Mouse (Mus musculus) spleen, adult 2 months (tissue): ENCODE results near the gene Chn2. TPM values are rescaled to one million over a fixed set of nuclear protein-coding genes. Genes with fewer than 3 reads are reported as not detected.

Experiments
- DNase-seq, 2 experiments: peaks; one replicate each; pipeline versions ENCODE4 v3.0.0 to v3.0.0-alpha.2; 2012 to 2021; ENCODE audit warnings: low spot score in 2 of 2, low read depth in 1 of 2
- H3K27ac ChIP-seq: fragments of 200-500 bp; 2 replicates; pipeline ENCODE4 v1.5.1; 2012; ENCODE audit warnings: low read length, inconsistent platforms; ENCODE audit not compliant: insufficient read depth
- H3K27me3 ChIP-seq: fragments of 200-500 bp; 2 replicates; pipeline ENCODE4 v1.6.1; 2012; ENCODE audit warnings: mild to moderate bottlenecking, moderate library complexity, low read length, inconsistent platforms; ENCODE audit not compliant: control insufficient read depth, insufficient read depth
- H3K36me3 ChIP-seq: fragments of 200-500 bp; 2 replicates; pipeline ENCODE4 v1.6.1; 2012; ENCODE audit warnings: mild to moderate bottlenecking, low read length, inconsistent platforms; ENCODE audit not compliant: control insufficient read depth, insufficient read depth
- H3K4me1 ChIP-seq: fragments of 200-500 bp; 2 replicates; pipeline ENCODE4 v1.6.1; 2011; ENCODE audit warnings: inconsistent platforms; ENCODE audit not compliant: control insufficient read depth, insufficient read depth, insufficient read length
- H3K4me3 ChIP-seq: fragments of 200-500 bp; 2 replicates; pipeline ENCODE4 v1.5.1; 2011; ENCODE audit warnings: mild to moderate bottlenecking, inconsistent platforms; ENCODE audit not compliant: insufficient read depth, insufficient read length; ENCODE audit errors: extremely low read depth
- CTCF ChIP-seq: fragments of 200-500 bp; IDR thresholded peaks from 2 replicates; pipeline ENCODE4 v1.5.1; 2011; ENCODE audit warnings: mild to moderate bottlenecking, inconsistent platforms; ENCODE audit not compliant: insufficient read depth, insufficient read length, insufficient replicate concordance; ENCODE audit errors: extremely low read depth
- POLR2A ChIP-seq: fragments of 200-500 bp; IDR thresholded peaks from 2 replicates; pipeline ENCODE4 v1.6.1; 2011; ENCODE audit warnings: low read depth, low read length, inconsistent platforms
- WGBS: fragments of 180-500 bp; shearing (Covaris S2); methylation state at CpG from one replicate; pipeline ENCODE4 v1.1.7; 2018; 5-methylcytosine and 5-hydroxymethylcytosine counted together
- polyA plus RNA-seq: library from polyadenylated mRNA; depleted of rRNA; stranded (reverse); fragments of >200 nt; gene quantifications from 2 replicates; pipeline ENCODE4 v1.2.3, GENCODE M21; 2012

The Chn2 gene
- polyA plus RNA-seq, 1 experiment, result 8.4 TPM

DNA sequence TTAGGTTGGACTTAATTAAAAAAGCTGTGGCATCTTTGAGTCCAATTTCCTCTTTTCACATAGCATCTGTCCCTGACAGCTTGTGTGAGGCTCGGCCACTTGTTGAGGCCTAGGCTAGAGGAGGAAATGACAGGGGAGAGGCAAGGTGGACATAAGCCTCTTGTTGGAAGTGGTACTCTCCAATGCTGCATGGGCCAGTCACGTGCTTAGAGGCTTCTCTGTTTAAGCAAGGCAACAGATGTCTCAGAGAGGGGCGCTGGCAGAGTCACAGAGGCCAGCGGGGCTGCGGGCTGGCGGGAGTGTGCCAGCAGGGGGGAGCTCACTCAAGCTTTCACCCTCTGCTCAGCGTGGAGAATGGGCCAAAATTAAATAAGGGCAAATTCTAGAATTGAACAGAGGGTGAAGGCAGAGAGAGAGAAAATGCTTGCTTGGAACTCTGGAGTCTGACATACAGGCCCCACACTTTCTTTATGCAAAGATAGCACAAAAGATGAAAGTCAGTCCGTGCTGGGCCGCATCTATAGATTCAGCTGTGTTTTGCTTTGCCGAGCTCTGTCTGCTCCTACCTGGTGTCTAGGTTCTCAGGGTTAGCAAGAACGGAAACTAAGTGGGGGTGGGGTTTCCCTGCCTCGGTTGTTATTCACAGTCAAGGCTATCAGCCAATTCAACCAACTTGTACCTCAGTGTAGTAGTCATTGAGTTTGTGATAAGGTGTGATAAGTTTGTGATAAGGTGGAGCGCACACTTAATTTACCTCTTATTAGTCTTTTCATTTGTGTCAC is 80.7 kb downstream of the Chn2 start:
- Histone ChIP-seq H3K27me3 (no peaks in the 10 kb centered on the region), H3K4me3 (no peak overlapping the region), H3K4me1 (peaks cover 20% of the 10 kb centered on the region; the same call in 1 of the 2 replicates), H3K27ac (peak overlapping the region; percentile 53), H3K36me3 (no peaks in the 10 kb centered on the region)
- TF ChIP-seq POLR2A (no peak), CTCF (no peak)
- 34% methylated on average over 13 of the region's 13 CpGs for WGBS
- DNase-seq, result peak in 1 of 2 experiments; percentile 49

DNA sequence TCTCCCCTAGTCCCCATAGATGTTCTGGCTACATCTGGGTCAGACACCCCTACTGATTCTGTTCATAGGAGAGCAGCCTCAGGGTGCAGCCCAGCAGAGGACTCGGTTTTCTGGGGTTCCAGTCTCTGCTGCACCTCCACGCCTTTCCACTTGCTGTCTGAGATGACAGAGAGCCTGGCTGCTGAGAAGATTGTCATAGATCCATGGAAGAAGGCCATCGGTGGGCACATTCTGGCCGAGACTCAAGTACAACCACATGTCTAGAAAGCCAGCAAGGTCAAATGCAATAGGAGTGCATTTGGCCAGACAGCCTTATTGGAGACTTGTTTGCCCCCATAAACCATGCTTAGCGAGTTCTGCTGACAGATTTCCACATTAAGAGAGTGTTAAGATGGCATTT is 81.5 kb downstream of the Chn2 start:
- Histone ChIP-seq H3K27ac (no peak overlapping the region), H3K36me3 (no peaks in the 10 kb centered on the region), H3K4me3 (no peak overlapping the region), H3K4me1 (peaks cover 20% of the 10 kb centered on the region; the same call in 1 of the 2 replicates), H3K27me3 (no peaks in the 10 kb centered on the region)
- TF ChIP-seq POLR2A (no peak), CTCF (no peak)
- no peak for DNase-seq
- WGBS, result 90% methylated on average over 5 of the region's 5 CpGs

DNA sequence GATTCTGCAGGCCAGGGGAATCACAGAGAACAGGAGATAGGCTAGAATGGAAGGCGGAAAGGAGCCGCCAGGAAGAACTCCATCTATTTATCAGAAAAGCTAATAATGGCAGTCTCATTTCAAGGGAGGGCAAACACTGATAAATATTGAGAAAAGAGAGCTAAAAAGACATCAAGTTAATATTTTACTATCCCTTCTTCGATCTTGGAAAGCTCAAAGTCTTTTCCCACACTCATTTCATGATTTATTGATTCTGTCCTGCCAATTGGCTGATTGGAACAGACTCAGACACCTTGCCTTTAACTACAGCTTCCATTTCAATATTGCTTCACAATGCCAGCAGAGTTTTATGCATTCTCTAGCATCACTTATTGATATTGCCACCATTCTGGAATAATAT is 85.2 kb downstream of the Chn2 start:
- 82% methylated on average over 3 of the region's 3 CpGs for WGBS
- no peak overlapping the region for H3K27ac ChIP-seq
- DNase-seq, result no peak
- H3K4me3 ChIP-seq, result no peak overlapping the region
- no peaks in the 10 kb centered on the region for H3K36me3 ChIP-seq
- TF ChIP-seq CTCF, result no peak
- peaks cover 10% of the 10 kb centered on the region; the same call in 1 of the 2 replicates for H3K4me1 ChIP-seq
- no peaks in the 10 kb centered on the region for H3K27me3 ChIP-seq

- TF ChIP-seq POLR2A (no peak), CTCF (no peak)
- no peaks in the 10 kb centered on the region for H3K27me3 ChIP-seq
- peaks cover 6% of the 10 kb centered on the region; the same call in 1 of the 2 replicates for H3K4me1 ChIP-seq
- 85% methylated on average over 5 of the region's 5 CpGs for WGBS
- no peaks in the 10 kb centered on the region for H3K36me3 ChIP-seq
- no peak overlapping the region for H3K4me3 ChIP-seq
- H3K27ac ChIP-seq, result no peak overlapping the region
- DNase-seq, result no peak
Observed at GRCm38 (mm10) chr6:54125536-54125935, 86.2 kb downstream of the Chn2 start.

DNA sequence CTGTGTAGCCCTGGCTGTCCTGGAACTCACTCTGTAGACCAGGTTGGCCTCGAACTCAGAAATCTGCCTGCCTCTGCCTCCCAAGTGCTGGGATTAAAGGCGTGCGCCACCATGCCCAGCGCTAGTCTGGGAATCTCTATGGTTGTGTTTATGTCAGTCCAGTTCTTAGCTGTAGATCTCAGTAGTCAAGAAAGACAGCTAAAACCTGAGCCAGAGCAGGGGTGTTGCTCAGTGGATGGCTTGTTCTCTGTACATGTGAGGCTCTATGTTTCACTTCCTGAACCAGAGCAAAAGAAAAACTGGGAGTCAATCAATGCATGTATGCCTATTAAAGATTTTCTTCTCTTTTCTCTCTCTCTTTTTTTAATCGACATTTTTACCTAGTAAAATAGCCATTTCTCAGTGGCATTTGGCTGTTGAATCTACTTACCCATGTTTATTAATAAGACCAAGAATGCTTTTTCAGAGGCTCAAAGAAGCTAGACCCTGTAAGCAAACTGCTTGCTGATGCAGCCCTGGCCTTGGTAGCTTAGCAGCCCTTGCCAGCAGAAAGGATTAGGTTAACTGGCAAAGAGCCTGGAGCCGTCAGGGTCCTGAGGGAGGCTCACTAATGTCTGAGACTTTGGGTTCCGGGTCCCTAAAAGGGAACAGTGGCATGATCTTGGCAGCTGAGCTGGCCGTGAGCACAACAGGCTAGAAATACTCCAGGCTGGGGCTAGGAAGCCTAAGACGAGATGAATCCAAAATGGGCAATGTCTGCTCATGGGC is 87.1 kb downstream of the Chn2 start:
- no peak overlapping the region for H3K4me3 ChIP-seq
- no peaks in the 10 kb centered on the region for H3K27me3 ChIP-seq
- TF ChIP-seq CTCF (no peak), POLR2A (no peak)
- H3K36me3 ChIP-seq, result no peaks in the 10 kb centered on the region
- H3K27ac ChIP-seq, result no peak overlapping the region
- H3K4me1 ChIP-seq, result peaks cover 6% of the 10 kb centered on the region; the same call in 1 of the 2 replicates
- WGBS, result 62% methylated on average over 9 of the region's 9 CpGs
- no peak for DNase-seq

GRCm38 (mm10) chr6:54126993-54127697 is 87.8 kb downstream of the Chn2 start:
- Histone ChIP-seq H3K27ac (no peak overlapping the region), H3K4me1 (peaks cover 6% of the 10 kb centered on the region; the same call in 1 of the 2 replicates), H3K36me3 (no peaks in the 10 kb centered on the region), H3K4me3 (peak overlapping the region; percentile 20; the same call in 1 of the 2 replicates), H3K27me3 (no peaks in the 10 kb centered on the region)
- no peak for DNase-seq
- WGBS, result 18% methylated on average over 11 of the region's 11 CpGs
- TF ChIP-seq POLR2A (no peak), CTCF (no peak)
